Mouse (Mus musculus) bone marrow macrophage, adult 2 months (primary cell): Measurements from ENCODE around the gene Psmc1. TPM values are rescaled to one million over a fixed set of nuclear protein-coding genes. Genes with fewer than 3 reads are reported as not detected.

ENCODE experiments used
- H3K27ac ChIP-seq: 2 replicates; pipeline ENCODE4 v1.5.1; 2012; ENCODE audit warnings: low read depth, low read length; ENCODE audit not compliant: insufficient read depth
- H3K4me1 ChIP-seq: 2 replicates; pipeline ENCODE4 v1.6.1; 2012; ENCODE audit warnings: low read length; ENCODE audit not compliant: control insufficient read depth, insufficient read depth
- H3K4me3 ChIP-seq: 2 replicates; pipeline ENCODE4 v1.5.1; 2012; ENCODE audit warnings: mild to moderate bottlenecking, low read length, moderate library complexity; ENCODE audit not compliant: insufficient read depth
- CTCF ChIP-seq: IDR thresholded peaks from 2 replicates; pipeline ENCODE4 v1.5.1; 2012; ENCODE audit warnings: low read depth, mild to moderate bottlenecking, low read length, moderate library complexity
- POLR2A ChIP-seq: IDR thresholded peaks from 2 replicates; pipeline ENCODE4 v1.6.1; 2012; ENCODE audit warnings: mild to moderate bottlenecking, low read depth, low read length, borderline replicate concordance
- polyA plus RNA-seq: library from polyadenylated mRNA; stranded (reverse); fragments of >200 nt; gene quantifications from 2 replicates; pipeline ENCODE4 v1.2.4, GENCODE M21; 2012; ENCODE audit not compliant: missing spikeins, insufficient read depth, insufficient read length

Gene Psmc1
- polyA plus RNA-seq, 1 experiment: 164 TPM

GRCm38 (mm10) chr12:100167502-100167901 lies 57.5 kb downstream of the Psmc1 start:
- Histone ChIP-seq H3K4me3 (peak overlapping the region; percentile 9; the same call in 1 of the 2 replicates), H3K27ac (peak overlapping the region; percentile 56), H3K4me1 (peaks cover 15% of the 10 kb centered on the region)
- no peak for TF ChIP-seq POLR2A
- TF ChIP-seq CTCF: no peak

GRCm38 (mm10) chr12:100167931-100168871 lies 58.2 kb downstream of the Psmc1 start:
- peaks cover 15% of the 10 kb centered on the region for H3K4me1 ChIP-seq
- TF ChIP-seq POLR2A (no peak), CTCF (no peak)
- peak overlapping the region; percentile 90 for H3K27ac ChIP-seq
- H3K4me3 ChIP-seq: peak overlapping the region; percentile 42

GRCm38 (mm10) chr12:100172481-100172880 lies 62.5 kb downstream of the Psmc1 start:
- no peak overlapping the region for H3K27ac ChIP-seq
- no peak for TF ChIP-seq CTCF
- TF ChIP-seq POLR2A: no peak

More at GRCm38 (mm10) chr12:100172481-100172880, 62.5 kb downstream of the Psmc1 start:
- Histone ChIP-seq H3K4me1 (peaks cover 18% of the 10 kb centered on the region), H3K4me3 (no peak overlapping the region)

Other genes with a start within 250 kb of the Psmc1 start
- 3.5 and 4.5 TPM in 2 replicates for gene Efcab11, start 225.7 kb upstream of the Psmc1 start, polyA plus RNA-seq
- 11.7 and 15.3 TPM in 2 replicates for gene Tdp1, start 225.6 kb upstream of the Psmc1 start, polyA plus RNA-seq
- 27.7 and 28.3 TPM in 2 replicates for gene Kcnk13, start 145.7 kb upstream of the Psmc1 start, polyA plus RNA-seq
- gene Nrde2, start 49.5 kb downstream of the Psmc1 start, polyA plus RNA-seq: 17.7 and 18.0 TPM in 2 replicates
- gene Calm1, start 89.3 kb downstream of the Psmc1 start, polyA plus RNA-seq: 735 and 768 TPM in 2 replicates